Mouse (Mus musculus) CH12.LX (cell line): ENCODE measurements around the gene Gm20388.
"Not testable (repeated sequence)": the region's sequence is repeated elsewhere in the genome, so short reads cannot be mapped to it uniquely, and the experiment has no call there.

ENCODE experiments used
- CHD2 ChIP-seq: IDR thresholded peaks from 2 replicates; pipeline ENCODE4 v1.6.1; 2011; ENCODE audit warnings: low read length, improper control_type of control experiment
- CTCF ChIP-seq, 2 experiments: IDR thresholded peaks in 1 of 2; conservative IDR thresholded peaks in 1 of 2; 2 replicates each; pipeline ENCODE4 v1.5.1; 2011 to 2012; ENCODE audit warnings: low read depth in 2 of 2, low read length in 2 of 2, improper control_type of control experiment in 1 of 2, inconsistent platforms in 1 of 2, mild to moderate bottlenecking in 1 of 2, moderate library complexity in 1 of 2
- E2F4 ChIP-seq: IDR thresholded peaks from 2 replicates; pipeline ENCODE4 v1.6.1; 2011; ENCODE audit warnings: low read depth, low read length, improper control_type of control experiment; ENCODE audit not compliant: insufficient replicate concordance
- EP300 ChIP-seq: IDR thresholded peaks from 2 replicates; pipeline ENCODE4 v1.6.1; 2011; ENCODE audit warnings: low read length, improper control_type of control experiment
- JUND ChIP-seq: conservative IDR thresholded peaks from 2 replicates; pipeline ENCODE4 v1.6.1; 2011; ENCODE audit warnings: low read depth, low read length, improper control_type of control experiment
- KAT2A ChIP-seq: IDR thresholded peaks from 2 replicates; pipeline ENCODE4 v1.6.1; 2012; ENCODE audit warnings: low read length, improper control_type of control experiment, inconsistent platforms; ENCODE audit not compliant: insufficient replicate concordance
- MAX ChIP-seq: IDR thresholded peaks from 2 replicates; pipeline ENCODE4 v1.6.1; 2011; ENCODE audit warnings: low read length, improper control_type of control experiment
- MXI1 ChIP-seq: IDR thresholded peaks from 2 replicates; pipeline ENCODE4 v1.6.1; 2011; ENCODE audit warnings: mild to moderate bottlenecking, low read depth, low read length, improper control_type of control experiment
- PAX5 ChIP-seq: IDR thresholded peaks from 2 replicates; pipeline ENCODE4 v1.6.1; 2012; ENCODE audit warnings: low read length, inconsistent platforms, mixed read lengths
- POLR2A ChIP-seq: IDR thresholded peaks from 2 replicates; pipeline ENCODE4 v1.6.1; 2011; ENCODE audit warnings: low read depth, mild to moderate bottlenecking, improper control_type of control experiment, low read length
- TBP ChIP-seq: conservative IDR thresholded peaks from 2 replicates; pipeline ENCODE4 v1.6.1; 2011; ENCODE audit warnings: low read depth, low read length, improper control_type of control experiment
- ZC3H11A ChIP-seq: IDR thresholded peaks from 2 replicates; pipeline ENCODE4 v1.6.1; 2012; ENCODE audit warnings: low read depth, mild to moderate bottlenecking, inconsistent platforms, low read length, improper control_type of control experiment
- ZMIZ1 ChIP-seq: IDR thresholded peaks from 2 replicates; pipeline ENCODE4 v1.6.1; 2012; ENCODE audit warnings: low read depth, mild to moderate bottlenecking, inconsistent platforms, low read length, improper control_type of control experiment

GRCm38 (mm10) chr8:123230326-123230725 lies 3319.7 kb downstream of the Gm20388 start:
- TF ChIP-seq E2F4; ZC3H11A; CTCF (conservative IDR thresholded peaks at IDR 0.05 in 1 of 2, IDR thresholded peaks at IDR 0.05 in 1 of 2; ENCODE audit: low read depth in 2 of 2, low read length in 2 of 2); CHD2; MXI1; JUND; ZMIZ1; MAX; POLR2A; TBP; EP300; KAT2A; PAX5: not testable (repeated sequence)
